Mouse (Mus musculus) kidney, postnatal 4 days (tissue): ENCODE measurements around the gene Pde4b.
"Not testable (repeated sequence)": the region's sequence is repeated elsewhere in the genome, so short reads cannot be mapped to it uniquely, and the experiment has no call there.

Experiments used
- DNase-seq, 2 experiments: peaks; one replicate each; pipeline ENCODE4 v3.0.0; 2021; ENCODE audit warnings: mixed read lengths in 2 of 2

Gene Pde4b

DNA sequence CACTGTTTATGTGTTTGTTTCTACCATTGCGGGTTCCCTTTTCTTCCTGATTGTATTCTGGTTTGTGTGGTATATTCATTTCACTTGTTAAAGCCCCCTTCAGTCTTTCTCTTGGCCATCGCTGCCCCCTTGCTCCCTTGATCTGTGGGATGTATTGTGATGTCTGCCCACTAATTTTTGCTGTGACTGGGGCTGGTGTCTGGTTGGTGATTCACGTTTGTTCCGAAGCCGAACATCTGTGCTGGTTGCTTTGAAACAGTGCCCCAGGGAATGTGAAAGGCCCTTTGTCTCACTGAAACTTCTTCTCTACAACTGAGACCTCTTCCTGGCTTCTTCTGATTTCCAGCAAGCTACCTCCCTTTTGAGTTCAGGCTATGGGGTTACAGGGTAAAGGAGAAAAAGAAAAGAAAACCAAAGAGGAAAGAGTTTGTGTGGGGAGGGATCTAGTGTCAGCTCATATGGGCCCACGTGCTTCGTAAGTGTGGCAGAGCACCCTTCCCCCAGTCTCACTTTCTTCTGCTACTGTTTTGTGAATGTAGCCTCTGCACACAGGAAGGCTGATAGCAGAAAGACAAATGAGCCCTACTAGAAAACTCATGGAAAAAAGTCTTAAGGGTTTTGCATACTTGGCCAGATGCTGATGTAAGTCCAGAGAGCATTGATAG lies 396.1 kb downstream of the Pde4b start:
- DNase-seq = no peak

DNA sequence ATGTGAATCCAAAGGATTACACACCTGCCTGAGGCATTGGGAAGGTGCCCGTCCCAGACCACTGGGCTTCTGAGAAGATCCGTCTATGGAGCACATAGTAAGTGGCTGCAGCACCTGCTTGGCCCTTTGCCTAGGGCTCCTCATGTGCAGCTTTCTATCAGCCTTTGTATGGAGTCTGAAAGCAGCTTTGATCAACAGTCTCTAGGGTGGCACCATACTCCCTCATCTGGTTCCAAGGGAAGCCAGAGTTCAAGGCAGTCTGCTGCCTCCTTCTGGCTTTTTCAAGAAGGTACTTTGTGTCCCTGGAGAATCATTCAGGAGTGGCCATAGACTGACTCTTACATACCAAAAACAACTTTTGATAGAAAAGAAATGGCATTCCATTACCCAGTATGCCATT lies 397.4 kb downstream of the Pde4b start:
- no peak for DNase-seq

DNA sequence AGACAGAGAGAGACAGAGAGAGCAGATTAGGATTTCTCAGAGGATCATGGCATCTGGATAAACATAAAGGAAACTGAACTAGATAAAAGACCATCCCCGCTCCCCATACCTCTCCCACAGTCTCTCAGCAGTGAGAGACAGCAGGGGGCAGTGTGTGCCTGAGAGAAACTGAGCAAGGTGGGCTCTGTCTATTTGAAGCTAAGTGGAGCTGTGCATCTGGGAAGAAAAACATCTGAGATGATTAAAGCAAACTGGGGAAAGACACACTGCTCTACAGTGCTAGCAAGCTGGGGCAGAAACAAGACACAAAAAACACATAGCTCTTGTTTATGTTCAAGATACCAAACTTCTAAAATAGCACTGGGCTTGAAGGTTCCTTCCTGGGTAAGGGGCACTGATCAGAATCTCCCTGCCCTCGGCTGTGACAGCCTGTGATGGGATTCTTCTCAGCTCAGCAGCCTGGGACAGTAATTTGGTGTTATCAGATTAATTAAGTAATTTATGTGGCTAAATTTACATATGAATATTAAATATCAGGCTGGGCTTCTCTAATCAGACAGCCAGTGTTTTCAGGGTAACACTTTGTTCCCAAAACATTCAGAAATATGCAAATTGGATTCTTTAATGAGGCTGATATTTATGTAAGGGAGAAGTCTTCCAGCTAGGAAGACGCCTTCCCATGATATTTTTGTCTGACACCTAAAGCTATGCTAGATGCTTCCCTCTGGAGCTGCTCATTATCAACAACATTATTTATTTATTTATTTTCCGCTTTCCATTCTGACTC lies 399.0 kb downstream of the Pde4b start:
- peak; percentile 62 to 67 for DNase-seq

DNA sequence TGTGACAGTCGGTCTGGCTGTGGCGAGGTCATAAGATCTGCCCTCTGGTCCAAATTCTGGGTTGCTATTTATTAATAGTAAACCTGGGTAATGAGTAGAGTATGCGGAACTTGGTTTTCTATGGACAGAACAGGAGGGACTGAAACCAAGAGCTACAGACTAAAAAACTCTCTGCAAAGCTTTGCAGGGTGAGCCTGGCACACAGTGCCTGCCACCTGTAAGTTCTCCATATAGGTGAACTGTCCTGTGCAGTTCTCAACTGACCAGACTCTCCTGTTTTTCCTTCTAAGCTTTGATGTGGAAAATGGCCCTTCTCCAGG lies 399.5 kb downstream of the Pde4b start:
- no peak for DNase-seq

DNA sequence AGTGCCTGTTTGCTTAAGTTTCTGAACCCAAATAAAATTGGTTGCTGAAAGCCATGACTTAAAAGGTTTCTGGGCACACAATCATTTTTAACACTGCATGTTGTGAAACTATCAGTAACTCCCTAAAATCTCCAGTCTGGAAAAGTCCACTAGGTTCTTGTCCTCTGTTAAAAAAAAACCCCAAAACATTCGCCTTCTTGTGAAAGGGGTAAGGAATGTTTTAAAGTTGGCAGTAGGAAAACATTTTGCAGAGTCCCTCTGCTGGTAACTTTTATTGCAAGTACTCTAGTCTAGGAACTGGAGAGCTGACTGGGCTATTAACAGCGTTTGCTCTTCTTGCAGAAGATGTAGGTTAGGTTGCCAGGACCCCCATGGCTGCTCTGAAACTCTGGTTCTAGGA lies 400.7 kb downstream of the Pde4b start:
- no peak for DNase-seq

DNA sequence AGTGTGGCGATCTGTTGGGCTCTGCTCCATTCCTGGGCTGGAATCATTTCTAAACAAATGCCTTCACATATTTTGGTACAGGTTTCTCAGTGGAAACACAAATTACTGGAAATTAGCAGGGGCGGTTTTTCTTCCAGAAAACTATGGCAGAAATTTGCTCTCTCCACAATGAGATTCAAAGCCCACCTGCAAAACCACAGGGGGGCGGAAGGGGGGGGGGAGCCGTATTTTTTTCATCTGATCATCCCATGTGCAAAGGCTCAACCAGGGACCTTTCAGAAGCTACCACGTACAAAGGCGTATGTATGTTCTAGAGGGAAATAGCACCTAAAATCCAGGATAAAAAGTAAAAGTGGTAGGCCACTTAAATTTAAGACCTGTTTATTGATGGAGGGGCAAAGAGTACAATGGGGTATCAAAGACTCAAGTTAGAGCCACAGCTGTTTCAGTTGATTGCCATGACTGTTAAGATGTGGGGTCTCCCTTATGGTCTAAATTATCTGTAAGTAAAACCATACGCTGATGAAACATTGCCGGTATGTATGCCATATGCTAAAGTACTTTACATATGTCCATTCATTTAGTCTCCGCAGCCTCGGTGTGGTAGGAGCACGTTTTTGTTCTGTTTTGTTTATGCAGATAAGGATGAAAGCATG lies 404.3 kb downstream of the Pde4b start:
- no peak for DNase-seq

DNA sequence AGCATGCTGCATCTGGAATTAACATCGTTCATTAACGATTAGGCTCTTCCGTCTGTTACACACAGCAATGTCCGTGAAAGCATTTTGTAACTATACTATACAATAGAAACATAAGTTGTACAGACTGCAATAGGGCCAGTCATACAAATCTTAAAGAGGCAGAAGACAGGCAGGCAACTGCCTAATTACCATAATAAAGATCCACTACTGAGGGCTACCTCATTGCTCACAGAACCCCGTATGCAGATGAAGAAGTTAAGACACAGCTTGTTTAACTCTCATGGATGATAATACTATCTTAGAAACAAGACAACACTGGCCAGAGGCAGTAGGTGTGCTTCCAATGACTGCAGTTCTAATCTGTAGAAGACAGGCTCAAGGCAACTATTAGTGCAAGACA lies 405.6 kb downstream of the Pde4b start:
- DNase-seq = no peak

DNA sequence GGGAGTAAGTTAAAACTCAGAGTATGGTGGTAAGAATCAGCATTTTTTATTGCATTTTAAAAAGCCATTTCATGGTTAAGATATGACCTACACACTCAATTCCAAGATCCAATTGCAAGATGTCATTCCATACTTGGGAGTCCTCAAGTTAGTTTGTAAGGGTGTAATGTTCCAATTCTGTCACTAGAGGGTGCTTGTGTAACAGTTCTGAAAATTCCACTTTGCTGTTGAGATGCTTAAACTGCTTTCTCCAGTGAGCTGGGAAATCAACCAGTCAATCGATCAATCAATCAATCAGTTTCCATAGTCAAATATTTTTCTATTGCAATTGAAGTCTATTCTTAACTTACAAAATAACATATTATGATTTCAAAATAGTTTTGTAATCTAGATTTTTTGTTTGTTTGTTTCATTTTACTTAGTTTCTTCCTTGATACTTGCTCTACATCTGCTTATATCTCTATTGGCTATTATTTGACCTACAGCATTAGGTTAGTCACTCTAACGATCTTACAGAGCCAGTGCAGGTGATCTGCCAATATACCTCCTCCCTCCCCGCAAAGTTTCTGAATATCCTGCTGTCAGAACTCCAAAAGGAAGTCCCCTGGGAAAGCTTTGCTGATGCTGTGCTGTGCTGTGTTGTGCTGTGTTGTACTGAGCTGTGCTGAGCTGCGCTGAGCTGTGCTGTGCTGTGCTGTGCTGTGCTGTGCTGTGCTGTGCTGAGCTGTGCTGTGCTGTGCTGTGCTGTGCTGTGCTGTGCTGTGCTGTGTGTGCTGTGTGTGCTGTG lies 406.2 kb downstream of the Pde4b start:
- DNase-seq = no peak

DNA sequence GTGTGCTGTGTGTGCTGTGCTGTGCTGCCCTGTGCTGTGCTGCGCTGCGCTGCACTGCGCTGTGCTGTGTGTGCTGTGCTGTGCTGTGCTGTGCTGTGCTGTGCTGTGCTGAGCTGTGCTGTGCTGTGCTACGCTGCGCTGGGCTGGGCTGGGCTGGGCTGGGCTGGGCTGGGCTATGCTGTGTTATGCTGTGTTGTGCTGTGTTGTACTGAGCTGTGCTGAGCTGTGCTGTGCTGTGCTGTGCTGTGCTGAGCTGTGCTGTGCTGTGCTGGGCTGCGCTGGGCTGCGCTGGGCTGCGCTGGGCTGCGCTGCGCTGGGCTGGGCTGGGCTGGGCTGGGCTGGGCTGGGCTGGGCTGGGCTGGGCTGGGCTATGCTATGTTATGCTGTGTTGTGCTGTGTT lies 406.9 kb downstream of the Pde4b start:
- not testable (repeated sequence) for DNase-seq

DNA sequence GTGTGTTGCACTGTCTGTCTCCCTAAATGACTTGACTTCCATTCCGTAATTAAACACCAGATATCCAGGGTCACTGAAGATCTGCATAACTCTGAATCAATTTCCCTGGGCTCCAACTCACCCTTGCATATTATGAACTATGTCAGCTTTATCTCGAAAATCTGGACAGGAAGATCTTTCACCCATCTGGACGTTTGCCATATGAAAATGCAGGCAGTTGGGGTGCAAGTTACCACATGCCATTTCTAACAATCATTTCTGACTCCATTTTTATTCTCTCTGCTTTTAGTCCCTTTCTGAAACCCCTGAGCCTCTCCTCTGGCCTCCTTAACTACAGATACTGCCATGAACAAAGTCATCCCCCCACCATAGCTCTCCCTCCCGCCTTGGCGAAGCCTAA lies 407.7 kb downstream of the Pde4b start:
- DNase-seq = no peak

DNA sequence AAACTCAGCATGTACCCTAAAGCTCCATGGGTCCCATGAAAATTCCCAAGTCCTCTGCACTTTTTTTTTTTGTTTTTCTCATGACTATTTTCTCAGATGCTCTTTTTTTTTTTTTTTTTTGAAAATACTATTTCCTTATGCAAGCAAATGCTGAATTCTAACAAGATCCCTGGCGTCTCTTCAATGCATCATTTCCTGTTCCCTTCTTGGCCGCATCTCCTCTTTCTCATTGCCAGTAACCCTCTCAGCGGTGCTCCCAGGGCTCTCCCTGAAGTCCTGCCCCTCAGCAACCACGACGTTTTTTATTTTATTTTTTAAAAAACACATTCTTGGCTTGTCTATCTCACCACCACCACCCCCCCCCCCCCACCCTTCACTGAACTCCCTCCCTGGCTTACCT lies 408.1 kb downstream of the Pde4b start:
- DNase-seq = no peak

DNA sequence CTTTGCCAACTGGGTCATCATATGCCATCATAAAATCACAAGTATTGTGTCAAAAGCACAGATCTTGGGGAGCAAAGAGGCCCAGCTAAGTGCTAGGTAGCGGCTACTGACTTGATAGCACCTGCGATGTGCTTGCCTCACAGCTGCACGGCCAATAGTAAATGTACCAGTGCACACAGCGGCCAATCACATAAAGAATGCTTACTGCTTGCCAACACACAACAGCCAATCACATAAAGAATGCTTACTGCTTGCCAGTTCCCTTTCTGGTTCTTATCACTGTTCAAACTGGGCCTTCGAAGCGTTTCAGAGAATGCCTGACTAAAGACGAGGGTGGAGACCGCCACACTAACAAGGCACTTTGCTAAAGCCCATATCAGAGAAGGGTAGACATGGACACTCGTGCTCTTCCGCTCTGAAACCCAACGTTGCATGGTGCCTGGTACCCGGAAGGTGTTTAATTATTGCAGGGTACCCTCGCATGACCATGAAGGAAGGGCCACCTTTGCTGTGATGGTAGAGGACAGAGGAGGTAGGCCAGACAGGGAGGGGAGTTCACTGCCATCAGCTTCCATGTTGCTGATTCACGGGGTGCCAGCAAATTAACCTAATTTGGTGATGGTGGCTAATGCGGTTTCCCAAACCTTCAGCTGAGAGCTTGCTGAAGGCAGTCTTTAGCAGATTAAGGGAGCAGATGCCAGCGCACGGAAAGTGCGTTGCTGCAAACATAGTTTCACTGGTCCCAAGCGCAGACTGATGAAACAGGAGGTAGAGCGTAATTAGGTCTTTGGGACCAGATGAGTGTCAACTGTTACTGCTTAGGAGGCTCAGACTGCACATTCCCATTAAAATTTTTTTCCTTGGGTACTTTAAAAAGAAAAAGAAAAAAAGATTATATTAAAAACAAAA lies 409.2 kb downstream of the Pde4b start:
- DNase-seq = no peak

DNA sequence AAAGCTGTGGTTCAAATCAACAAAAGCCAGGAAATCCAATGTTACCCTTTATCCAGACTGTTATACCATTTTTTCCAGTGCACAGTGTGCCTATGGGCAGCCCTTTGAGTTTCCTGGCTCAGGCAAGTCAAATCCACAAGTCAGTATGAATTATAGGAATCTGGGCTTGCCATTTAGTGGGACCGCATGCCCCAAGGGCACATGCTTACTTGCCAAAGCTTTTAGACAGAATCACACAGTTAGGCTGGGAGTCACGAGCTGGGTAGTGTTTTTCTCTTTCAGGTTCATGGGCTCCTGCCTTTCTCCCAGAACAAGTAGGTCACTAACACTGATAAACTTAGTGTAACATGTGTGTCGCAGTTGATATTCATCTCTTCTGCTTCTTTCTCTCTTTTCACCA lies 409.9 kb downstream of the Pde4b start:
- no peak for DNase-seq

DNA sequence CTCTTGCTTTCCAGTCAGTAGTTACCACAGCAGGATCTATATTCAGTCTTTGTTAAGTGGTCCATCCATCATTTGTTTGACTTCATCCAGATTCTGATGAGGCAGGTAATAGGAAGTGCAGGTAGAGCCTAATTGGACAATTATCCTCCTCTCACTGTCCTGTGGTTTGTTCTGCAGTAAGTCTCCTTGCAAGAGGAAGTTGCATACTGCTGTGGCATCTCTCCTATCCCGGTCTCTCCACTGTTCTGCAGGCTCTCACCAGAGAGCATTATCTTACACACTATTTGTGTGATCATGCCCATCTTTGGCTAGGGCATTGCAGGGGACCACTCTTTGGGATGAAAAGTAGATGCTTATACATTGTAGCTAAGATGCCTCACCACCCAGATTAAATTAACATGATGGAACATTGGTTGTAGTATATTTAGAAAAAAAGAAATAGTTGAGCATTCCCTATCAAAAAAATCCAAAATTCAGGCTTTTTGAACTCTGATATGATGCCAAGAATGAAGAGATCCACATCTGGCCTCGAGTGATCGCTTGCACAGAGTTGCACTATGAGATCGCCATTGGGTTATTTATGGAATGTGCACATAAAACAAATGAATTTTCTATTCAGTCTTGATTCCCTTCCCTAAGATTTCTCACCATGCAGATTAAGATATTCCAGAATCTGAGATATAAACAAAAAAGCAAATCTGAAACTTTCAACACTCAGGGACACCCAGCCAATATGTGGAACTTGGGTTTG lies 411.0 kb downstream of the Pde4b start:
- DNase-seq = no peak

DNA sequence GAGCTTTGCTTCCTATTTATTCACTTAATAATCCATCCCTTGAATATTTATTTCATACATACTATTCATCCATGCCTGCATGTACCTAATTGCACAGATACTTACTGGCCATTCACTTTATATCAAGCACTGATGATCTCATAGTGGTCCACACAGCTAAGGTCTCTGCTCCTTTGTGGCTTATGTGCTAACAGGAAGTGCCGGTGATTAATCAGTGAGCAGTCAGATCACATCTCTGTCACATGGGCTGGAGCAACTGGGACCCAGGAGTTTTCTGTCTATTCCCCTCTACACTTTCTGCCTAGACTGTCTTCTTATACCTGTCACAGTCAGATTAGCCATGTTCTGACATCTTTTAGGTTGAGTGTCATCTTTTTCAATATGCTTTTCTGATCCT lies 411.6 kb downstream of the Pde4b start:
- no peak for DNase-seq

DNA sequence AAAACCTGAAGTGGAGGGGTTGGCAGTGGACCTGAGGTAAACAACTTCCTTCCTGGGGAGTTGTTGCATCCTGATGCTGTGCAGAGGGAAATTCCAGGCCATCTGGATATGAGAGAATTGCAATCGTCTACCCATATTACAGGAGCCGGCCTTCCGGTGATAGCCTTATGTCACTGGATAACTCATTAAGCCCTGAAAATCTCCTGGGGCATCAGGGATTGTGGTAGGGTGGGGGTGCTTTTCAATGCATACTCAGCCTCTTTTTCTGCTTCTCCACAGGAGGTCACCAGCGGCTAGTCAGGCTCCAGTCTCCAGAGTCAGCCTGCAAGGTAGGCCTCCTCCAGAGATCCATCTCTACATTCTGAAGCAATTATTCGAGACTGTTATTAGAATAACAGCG lies 418.4 kb downstream of the Pde4b start:
- no peak for DNase-seq

DNA sequence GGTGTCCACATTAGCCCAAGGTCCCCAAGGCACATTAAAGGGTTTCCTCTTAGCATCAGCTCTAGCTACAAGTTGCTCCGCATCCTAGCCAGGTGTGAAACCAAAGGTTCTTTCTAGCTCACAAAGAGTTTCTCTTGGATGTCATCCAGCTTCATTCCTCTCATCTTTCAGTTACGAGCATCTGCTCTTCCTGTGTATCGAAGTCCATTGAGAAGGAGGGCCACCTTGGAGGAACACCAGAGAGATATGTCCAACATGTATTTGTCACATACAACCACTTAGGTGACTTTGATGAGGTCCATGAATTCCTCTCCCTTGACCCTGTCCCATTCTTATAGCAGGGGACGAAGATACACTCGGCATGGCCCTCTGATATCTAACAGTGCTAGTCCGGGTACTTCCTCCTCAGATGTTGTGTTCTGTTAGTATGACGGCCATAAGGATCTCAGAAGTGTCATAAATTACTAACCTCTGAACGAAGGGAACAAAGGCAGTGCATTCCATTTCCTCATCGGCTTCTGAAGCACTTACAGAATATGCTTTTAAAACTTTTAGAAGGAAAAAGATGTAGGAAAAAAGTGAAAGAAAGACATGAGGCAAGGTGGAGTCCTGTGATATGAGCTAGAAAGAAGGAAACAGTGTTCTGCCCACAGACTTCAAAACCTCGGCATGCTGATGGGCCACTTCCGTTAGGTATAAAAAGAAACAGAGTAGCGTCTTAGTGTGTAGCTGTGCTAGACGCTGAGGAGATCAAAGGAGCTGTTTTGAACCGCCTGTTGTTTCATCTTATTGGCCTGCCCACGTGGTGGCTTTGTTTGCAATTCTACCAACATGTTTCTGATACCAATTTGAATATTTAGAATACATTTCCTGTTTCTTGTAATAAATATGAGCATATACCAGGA lies 419.3 kb downstream of the Pde4b start:
- no peak for DNase-seq

DNA sequence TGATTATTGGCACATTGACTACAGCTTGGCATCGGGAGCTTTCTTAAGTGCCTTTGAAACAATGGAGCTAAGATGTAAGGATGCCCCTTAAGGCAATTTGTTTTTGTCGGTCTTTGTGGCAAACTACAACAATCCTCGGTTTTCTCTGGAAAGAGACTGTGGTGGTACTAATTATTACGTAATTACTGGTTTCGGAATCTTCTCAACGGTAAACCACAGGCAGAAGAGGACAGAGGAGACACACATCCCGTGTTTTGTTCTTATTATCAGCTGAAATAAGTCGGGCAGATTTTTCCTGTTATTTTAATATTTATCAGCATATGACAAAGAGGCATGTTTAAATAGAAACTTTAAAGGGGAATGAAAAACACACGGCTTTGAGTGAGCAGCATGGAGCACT lies 420.0 kb downstream of the Pde4b start:
- DNase-seq = no peak

DNA sequence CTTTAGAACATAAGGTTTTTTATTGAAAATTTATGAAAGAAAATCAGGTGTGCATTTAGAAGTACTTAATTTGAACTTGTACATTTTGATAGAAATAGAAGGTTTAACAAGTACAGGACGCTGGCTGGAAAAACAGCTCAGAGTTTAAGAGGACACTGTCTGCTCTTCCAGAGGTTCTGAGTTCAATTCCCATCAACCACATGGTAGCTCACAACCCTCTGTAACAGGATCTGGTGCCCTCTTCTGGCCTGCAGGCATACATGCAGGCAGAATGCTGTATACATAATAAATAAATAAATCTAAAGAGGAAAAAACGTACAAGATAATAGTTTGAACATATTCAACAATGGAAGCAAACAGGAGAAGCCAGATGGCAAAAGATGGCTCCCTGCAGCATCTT lies 420.4 kb downstream of the Pde4b start:
- no peak for DNase-seq

DNA sequence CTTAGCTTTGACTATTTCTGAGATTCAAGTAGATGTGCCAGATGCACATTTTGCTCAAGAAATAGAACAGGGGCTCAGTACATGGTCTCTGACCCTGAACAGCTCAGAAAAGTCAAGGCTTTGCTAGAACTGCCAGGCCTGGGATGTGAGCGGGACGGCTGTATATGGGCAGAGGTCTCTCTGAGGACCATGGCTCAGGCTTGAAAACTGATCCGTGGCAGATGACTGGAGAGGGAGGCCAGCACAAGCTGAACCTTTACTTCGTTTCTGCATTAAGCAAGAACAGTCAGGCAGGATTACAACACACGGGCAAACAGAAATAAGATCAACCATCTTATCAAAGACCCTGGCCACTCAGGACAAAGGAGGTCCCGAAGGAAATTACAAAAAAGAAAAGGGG lies 422.7 kb downstream of the Pde4b start:
- DNase-seq = no peak
